Mouse (Mus musculus) T-cell, adult 2 months (primary cell): ENCODE measurements around the gene Adgrl1.
A peak's percentile ranks its signal among the peaks of the same experiment; 100 is the strongest.

Source experiments
- DNase-seq: peaks from one replicate; pipeline ENCODE4 v3.0.0; 2022; ENCODE audit warnings: low spot score

Gene Adgrl1

DNA sequence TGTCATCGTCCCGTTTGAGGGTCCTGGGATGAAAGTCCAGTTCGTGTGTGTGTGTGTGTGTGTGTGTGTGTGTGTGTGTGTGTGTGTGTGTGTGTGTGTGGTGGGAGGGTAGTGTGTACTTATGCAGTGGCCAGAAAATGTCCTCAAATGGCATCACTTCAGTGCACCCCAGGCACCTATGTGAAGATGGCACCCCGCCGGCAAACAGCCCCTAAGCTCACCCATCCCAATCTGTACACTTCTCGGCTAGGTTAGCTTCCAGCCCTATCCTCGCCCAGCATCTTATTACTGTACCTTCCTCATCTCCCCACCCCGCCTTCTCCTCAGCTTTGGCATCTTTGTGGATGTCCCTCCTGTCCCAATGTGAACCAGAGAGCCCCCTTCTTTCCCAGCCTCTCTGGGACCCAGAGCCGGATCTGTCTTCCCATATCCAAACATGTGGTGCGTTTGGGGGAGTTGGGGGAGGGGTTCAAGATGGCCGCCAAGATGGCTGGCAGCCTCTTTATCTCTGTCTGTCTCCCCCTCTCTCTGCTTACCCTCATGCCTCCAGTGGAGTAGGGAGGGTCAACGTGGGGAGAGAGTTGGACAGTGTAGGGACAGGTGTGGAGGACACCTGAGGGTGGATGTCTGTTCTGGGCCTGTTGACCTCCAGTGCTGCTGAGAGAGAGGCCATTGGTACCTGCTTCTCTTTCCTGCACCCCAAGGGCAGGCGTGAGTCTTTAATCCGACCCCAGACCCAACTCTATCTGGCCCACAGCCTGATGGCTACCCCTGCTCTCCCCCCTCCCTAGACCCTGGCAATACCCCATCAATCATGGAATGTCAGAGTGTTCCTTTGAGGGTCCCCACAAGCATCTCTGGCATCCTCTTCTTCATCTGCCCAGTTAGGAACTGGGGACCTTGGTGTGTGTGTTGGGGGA is 1.9 kb downstream of the Adgrl1 start:
- DNase-seq = no peak

DNA sequence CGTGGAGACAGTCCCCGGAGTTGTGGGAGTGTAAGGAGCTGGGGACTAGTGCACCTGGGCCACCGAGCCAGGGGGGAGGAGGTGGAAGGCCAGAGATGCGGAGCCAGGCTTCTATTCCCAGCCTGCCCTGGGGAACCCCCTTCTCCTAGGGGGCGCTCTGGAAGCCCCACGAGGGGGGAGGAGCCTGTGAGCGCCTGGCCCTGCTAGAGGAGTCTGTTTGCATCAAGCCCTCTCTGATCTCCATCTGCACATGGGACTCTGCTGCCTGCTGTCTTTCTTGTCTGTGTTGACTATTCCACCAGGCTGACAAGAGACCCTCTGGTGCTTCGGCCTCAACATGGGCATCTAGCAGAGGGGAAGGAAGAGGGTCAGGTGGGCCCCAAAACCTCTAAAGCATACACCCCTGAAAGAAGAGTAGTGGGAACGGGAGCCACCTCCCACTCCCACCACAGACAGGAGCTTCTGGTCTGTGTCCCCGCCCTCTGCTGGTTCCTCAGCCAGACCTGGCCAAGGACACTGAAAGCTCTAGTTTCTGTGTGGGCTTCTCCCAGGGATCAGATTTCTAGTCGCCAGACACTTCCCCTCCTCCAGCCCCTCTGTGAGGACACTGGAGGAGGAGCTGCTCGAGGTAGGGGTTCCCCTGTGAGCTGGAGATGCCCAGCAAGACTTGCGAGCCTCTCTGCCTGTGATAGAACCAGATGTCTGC is 3.2 kb downstream of the Adgrl1 start:
- peak; percentile 25 for DNase-seq

DNA sequence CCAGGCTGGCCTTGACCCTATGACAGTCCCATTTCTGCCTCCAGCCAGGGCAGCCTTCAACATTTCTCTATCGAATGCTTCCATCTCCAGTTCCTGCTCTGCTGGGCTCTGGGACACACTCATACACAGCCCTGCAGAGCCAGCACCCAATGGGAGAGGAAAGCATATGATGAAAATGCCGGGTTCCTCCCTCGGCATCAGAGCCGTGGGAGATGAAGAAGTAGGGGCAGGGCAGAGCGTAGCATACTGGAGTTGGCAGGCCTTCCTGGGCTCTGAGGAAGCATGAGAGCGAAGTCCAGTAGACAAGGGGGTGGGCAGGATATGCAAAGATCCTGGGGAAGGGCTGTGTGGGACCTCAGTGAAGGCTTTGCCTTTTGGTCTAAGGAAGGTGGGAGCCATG is 8.7 kb downstream of the Adgrl1 start:
- no peak for DNase-seq

DNA sequence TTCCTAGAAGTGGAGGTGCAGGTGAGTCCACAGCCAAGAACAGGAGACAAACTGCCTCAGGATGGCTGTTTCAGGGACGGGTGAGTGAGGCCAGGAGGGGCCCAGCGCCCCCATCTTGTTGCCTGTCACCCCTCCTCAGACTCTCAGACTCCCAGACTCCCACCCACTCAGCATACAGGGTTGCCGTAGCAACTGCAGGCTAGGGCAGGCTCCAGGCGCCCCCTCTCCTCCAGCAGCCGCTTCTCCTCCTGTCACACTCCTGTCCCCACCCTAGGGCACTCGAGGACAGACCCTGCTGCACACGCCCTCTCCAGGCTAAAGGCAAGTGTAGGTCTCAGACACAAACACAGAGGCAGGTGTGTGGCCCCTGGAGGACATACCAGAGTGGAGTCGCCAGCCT is 9.4 kb downstream of the Adgrl1 start:
- no peak for DNase-seq

DNA sequence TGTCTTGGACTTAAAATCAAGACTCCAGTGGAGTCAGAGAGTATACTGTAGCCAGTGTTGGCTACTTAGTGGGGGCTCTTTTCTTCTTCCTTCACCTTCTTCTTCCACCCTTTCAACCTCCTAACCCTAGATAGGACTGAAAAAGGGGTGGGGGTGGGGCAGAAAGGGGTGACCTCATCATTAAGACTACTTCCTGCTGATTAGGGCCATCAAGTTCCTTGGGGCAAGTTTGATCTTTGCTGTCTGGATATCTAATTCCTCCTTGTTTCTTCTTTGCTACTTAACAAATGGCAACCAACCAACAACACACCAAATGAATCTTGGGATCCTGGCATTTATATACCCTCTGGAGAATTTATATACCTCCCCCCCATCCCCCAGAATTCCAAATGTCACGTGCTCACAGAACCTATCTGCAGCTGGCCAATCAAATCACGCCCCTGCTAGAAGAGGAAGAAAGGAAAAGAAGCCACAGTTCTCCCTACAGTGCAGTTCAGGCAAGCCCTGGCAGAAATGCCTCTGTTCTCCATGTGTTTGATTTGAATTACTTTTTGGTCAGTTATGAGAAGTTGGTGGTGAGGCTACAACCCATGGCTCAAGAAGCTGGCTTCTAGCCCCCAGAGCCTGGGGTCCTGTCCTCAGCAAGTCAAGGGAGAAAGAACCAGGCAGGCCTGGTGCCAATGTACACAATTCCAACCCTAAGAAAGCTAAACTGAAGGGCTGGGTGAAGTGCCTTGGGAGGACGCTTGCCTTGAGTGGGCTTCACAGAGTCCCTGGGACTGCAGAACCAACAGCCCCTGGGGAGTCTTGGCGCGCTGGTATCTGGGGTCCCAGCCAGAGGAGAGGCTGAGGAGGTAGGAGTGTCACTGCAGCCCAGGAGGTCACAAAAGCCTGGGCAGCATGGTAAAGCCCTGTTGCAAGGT is 12.2 kb downstream of the Adgrl1 start:
- no peak for DNase-seq

DNA sequence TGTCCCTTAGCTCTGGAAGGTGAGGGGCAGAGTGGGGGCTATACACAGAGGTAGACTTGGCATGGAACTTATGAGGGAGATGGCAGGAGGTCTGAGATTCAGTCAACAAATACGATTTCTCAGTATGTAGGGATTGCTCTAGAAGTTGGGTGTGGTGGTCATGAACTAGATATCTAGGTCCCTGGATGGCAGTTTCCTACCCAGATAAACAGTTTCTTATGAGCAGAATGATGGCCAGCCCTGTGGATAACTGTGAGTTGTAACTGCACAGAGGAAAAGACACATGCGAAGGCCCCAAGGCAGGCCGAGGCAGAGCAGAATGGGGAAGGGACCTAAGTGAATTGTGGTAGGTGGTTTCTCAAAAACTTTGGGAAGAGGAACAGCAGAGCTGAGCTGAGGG is 14.3 kb downstream of the Adgrl1 start:
- DNase-seq = no peak

DNA sequence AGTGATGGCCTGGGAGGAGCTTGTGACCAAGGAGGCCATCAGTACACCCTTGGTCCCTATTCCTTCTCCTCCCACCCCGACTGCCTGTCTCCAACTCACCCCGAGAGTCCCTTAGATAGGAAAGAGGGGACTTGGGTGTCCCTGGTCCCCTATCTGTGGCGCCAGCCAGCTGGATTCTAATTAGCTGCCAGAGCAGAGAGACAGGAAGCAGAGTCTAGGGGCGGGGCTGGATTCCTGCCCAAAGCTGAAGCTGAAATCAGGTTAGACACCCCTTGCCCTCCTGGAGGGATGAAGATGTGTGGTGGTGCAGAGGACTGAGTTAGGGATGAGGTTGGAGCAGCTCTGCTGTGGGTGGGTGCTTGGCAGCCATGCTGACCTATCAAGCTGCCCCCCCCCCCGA is 15.0 kb downstream of the Adgrl1 start:
- no peak for DNase-seq

DNA sequence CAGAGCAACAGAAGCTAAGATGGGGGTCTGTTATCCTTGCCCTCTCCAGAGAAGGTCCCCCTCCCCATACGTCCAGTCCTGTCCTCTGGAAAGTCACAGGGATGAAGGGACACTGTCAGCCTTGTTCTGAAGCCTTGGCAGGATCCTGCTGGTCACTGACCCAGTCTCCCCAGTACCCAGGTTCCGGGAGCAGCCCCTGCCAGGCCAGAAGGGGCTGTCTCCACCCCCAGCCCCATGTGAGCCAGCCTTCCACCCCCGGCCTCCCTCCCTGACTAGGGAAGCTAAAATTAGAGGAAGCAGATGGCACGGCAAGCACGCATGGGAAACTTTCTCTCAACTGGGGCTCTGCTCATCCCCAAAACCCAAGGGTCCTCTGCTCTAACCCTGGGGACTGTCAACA is 16.1 kb downstream of the Adgrl1 start:
- no peak for DNase-seq

DNA sequence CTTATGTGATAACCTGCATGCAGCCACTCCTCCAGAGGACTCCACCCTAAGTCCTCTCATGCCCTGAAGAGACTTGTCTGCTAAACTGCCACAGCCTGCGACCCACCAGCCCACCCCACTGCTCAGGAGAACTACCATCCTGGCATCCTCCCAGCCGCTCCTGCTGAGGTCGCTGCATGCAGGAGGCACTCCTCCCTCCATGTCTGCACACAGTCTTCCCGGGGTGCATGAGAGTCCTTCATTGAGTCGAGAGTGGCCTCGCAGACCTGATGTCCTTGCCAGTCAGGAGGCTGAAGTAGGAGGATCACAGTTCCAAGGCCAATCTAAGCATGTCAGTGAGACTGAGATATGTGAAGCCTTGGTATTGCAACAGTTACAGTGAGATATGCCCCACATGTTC is 17.7 kb downstream of the Adgrl1 start:
- no peak for DNase-seq

DNA sequence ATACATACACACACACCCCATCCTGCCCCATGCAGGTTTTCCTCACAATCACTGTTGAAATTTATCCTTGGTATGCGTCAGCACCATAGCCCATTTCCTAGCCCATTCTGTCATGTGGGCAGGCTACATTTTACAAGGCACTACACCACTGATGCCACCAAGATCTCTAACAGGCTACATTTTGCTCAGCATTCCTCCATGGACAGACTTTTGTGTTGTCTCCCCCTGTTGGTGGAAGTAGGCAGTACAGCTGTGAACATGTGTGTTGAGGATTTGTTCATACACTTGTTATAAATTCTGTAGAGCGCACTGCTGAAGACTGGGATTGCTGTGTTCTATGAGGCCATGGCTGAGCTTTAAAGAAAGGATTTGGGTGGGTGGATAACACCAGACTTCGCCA is 21.7 kb downstream of the Adgrl1 start:
- peak; percentile 68 for DNase-seq

DNA sequence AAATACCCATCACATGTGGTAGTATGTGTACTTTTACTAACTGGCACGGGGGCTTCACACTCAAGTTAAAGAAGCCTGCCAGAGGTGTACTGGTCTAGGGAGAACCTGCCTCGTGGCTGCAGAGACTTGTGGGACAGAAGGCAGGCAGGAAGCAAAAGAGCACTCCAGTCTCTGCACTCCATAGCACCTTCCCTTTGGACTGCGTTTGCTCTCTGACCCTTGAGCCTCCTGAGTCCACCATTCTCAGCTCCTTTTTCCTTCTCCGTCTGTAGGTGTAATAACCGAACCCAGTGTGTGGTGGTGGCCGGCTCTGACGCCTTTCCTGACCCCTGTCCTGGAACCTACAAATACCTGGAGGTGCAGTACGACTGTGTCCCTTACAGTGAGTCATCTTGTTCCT is 22.8 kb downstream of the Adgrl1 start:
- no peak for DNase-seq

DNA sequence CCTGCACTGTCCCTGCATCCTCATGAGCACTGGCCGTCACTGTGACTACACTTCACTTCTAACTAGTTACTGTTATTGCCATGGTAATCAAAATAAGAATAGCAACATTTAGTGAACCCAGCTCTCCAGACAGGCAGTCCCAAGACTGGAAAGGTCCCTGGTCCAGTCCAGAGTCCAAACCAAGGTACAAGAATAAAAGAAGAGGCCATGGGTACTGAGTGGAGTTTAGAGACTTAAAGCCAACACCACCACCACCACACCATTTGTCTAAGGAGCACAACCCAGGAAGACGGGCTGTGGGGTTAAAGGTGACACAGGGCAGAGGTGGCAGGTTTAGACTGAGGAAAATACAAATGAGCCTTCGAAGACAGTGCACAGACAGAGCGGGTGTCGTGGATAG is 24.7 kb downstream of the Adgrl1 start:
- no peak for DNase-seq

DNA sequence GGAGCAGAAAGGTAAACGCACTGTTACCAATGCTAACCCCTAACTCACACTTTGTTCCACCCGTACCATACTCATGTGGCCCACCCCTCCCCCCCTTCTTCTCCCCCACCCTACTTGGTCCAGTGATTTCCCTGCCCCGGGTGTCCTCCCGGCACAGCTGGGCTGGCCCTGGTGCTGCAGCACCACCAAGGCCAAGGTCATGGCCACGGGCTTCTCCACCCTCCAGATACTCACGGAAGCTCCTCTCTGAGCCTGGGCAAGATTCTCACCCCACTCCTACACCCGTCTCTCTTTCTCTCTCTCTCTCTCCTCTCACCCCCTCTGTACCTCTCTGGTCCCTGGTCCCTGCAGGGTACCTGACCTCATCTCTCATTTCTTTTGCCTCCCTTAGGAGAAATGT is 26.4 kb downstream of the Adgrl1 start:
- no peak for DNase-seq

DNA sequence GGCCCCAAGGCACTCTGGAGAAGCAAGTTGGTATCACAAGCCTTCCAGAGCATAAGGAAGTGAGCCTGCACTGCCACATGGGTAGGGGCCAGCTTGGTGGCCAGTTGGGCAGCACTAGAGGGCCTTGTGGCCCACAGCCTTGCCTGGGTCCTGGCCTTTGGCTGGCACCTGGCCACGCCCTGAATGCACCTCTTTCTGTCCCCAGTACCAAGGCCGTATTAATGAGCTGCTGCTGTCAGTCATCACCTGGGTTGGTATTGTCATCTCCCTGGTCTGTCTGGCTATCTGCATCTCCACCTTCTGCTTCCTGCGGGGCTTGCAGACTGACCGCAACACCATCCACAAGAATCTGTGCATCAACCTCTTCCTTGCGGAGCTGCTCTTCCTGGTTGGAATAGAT is 34.3 kb downstream of the Adgrl1 start:
- no peak for DNase-seq

DNA sequence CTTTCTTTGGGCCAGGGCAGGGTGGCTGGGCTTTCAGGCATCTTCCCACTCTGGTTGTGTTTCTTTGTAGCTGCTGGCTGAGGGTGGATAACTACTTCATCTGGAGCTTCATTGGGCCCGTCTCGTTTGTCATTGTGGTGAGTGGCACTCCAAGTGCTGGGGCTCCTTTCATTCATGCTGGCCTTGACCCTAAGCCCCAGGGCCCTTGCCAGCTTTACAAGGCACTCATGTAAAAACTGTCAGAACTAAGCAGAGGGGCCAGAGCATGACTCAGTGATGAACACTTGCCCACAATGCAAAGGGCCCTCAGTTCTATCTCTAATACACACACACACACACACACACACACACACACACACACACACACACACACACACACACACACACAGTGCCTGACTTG is 35.1 kb downstream of the Adgrl1 start:
- no peak for DNase-seq

DNA sequence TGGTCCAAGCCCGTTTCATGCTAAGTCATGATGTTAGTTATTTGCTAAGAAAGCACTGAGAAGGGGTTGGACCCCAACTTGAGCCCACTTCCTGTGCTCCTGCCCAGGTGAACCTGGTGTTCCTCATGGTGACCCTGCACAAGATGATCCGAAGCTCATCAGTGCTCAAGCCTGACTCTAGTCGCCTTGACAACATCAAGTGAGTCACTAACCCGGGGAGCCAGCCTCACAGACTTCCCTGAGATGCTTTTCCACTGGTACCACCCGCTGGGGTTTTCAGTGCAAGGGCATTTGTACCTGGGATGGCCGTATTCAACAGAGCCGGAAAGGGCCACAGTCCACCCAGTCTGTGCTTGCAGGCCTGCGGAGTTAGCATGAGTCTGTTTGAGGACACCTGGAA is 35.5 kb downstream of the Adgrl1 start:
- DNase-seq = no peak

DNA sequence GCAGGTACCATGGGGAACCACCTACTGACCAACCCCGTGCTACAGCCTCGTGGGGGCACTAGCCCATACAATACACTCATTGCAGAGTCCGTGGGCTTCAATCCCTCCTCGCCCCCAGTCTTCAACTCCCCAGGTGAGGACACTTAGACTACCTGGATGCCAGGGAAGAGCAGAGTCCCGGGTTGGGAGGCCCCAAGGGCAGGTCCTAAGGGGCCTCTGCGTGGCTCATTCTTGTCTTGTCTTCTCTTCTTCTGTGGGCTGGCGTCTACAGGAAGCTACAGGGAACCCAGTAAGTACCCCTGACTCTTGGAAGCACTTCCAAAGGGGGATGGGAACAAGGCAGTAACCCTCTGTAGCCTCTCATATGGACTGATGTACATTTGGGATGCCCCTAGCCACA is 37.7 kb downstream of the Adgrl1 start:
- no peak for DNase-seq

DNA sequence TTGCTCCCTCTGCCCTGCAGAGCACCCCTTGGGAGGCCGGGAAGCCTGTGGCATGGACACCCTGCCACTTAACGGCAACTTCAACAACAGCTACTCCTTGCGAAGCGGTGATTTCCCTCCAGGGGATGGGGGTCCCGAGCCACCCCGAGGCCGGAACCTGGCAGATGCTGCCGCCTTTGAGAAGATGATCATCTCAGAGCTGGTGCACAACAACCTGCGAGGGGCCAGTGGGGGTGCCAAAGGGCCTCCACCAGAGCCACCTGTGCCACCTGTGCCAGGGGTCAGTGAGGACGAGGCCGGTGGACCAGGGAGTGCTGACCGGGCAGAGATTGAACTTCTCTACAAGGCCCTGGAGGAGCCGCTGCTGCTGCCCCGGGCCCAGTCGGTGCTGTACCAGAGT is 38.4 kb downstream of the Adgrl1 start:
- no peak for DNase-seq

DNA sequence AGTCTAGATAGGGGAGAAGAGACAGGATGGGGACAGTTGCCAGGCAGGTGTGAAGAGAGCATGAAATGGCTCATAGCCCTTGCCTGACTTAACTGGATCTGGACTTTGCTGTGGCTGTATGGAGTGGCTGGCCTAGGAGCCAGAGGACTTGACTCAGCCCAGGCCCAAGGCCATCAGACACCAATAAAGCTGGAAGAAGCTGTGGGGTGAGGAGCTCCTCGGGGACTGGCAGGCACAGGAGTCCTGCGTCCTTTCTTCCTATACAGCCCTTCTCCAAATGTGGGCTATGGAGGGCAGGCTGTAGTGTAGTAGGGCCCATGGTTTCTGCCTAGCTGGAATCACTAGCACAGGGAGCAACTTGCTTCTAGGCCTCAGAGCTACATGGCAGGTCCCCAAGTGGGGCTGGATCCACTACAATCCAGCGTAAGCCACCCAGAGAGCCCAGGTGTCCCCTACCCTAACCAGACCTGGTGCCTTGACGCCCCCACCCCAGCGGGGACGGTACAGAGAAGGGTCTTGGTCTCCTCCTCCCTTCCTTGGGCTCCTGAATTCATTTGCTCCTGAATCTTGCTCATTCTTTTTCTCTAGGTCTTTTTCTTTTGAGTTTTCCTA is 41.3 kb downstream of the Adgrl1 start:
- DNase-seq = no peak

DNA sequence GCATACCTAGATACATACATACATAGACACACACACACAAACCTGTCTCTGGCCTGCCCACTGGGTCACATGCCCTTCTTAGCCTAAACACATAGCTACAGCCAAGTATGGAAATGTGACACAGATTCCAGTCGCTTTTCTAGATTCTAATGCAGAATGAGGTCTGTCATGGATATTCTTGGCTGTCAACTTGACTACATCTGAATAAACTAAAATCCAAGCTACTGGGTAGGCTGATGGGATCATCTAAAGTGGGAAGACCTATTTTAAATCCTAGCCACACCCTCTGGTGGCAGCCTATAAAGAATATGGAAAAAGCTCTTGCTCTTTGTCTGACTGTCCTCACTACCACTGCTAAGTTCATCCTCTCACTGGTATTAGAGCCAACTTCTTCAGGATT is 42.5 kb downstream of the Adgrl1 start:
- DNase-seq = no peak

DNA sequence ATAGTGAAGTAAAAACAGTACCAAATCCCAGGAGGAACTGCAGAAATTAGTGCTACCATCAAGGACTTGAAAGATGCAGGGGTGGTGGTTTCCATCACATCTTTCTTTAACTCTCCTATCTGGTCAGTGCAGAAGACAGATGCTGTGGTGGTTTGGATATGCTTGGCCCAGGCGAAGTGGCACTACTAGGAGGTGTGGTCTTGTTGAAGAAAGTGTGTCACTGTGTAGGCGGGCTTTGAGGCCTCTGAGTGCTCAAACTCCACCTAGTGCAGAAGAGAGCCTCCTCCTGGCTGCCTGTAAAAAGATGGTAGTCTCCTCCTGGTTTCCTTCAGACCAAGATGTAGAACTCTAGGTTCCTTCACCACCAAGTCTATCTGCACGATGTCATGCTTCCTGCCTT is 45.6 kb downstream of the Adgrl1 start:
- no peak for DNase-seq

DNA sequence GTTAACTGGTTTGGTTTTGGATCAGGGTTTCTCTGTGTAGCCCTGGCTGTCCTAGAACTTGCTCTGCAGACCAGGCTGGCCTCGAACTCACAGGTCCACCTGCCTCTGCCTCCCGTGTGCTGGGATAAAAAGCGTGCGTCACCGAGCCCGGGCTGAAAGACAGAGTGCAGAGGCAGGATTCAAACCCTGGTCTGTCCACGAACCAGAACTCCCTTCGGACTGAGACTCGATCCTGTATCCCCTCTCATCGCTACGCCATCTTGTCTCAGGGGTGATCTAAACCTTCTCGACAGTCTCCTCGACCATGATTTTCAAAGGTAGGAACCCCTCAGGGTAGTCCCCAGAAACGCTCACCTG is 54.8 kb downstream of the Adgrl1 start:
- no peak for DNase-seq
